Mouse (Mus musculus) ES-Bruce4 (cell line): ENCODE measurements around the gene Mllt6.

Experiments used
- EP300 ChIP-seq: IDR thresholded peaks from 2 replicates; pipeline ENCODE4 v1.6.1; 2011; ENCODE audit warnings: low read depth, low read length; ENCODE audit not compliant: insufficient read depth
- POLR2A ChIP-seq: IDR thresholded peaks from one replicate; pipeline ENCODE4 v1.8.1; 2011; ENCODE audit warnings: low read length; ENCODE audit not compliant: insufficient read depth

GRCm38 (mm10) chr11:97684766-97685165, 21.6 kb downstream of the Mllt6 start:
- no peak for TF ChIP-seq POLR2A
- no peak for TF ChIP-seq EP300
